Mouse (Mus musculus) forebrain, embryonic 10.5 days (tissue): ENCODE results near the gene Pls1. TPM values are rescaled to one million over a fixed set of nuclear protein-coding genes. Genes with fewer than 3 reads are reported as not detected.

Source experiments
- DNase-seq: peaks from one replicate; pipeline ENCODE4 v3.0.0-alpha.2; 2017; ENCODE audit warnings: low spot score; ENCODE audit errors: extremely low spot score
- H3K27ac ChIP-seq: fragments of 300-500 bp; sonication (generic); 2 replicates; pipeline ENCODE4 v1.5.1; 2016; ENCODE audit warnings: mild to moderate bottlenecking
- H3K27me3 ChIP-seq: fragments of 300-500 bp; sonication (generic); 2 replicates; pipeline ENCODE4 v1.6.1; 2016; ENCODE audit warnings: mild to moderate bottlenecking; ENCODE audit not compliant: poor library complexity, severe bottlenecking
- H3K36me3 ChIP-seq: fragments of 300-500 bp; sonication (generic); replicated peaks from 2 replicates; pipeline ENCODE4 v1.6.1; 2016; ENCODE audit warnings: mild to moderate bottlenecking, moderate library complexity
- H3K4me1 ChIP-seq: fragments of 300-500 bp; sonication (generic); 2 replicates; pipeline ENCODE4 v1.6.1; 2016
- H3K4me3 ChIP-seq: fragments of 300-500 bp; sonication (generic); 2 replicates; pipeline ENCODE4 v1.5.1; 2016; ENCODE audit warnings: mild to moderate bottlenecking, moderate library complexity
- H3K9me3 ChIP-seq: fragments of 300-500 bp; sonication (generic); 2 replicates; pipeline ENCODE4 v1.6.1; 2016; ENCODE audit warnings: mild to moderate bottlenecking, moderate library complexity
- WGBS: fragments of 180-500 bp; shearing (Covaris S2); methylation state at CpG from one replicate; pipeline ENCODE4 v1.1.7; 2016; 5-methylcytosine and 5-hydroxymethylcytosine counted together
- polyA plus RNA-seq: library from polyadenylated mRNA; unstranded; fragments of >200 nt; fragmentation: Nextera tagmentation; extraction: Ambion mirVana; gene quantifications from 2 replicates; pipeline ENCODE4 v1.2.1, GENCODE M21; 2016

The Pls1 gene
- polyA plus RNA-seq, 1 experiment from 2014 or later: 5.9 TPM

- Histone ChIP-seq H3K4me3 (no peak overlapping the region), H3K27me3 (no peaks in the 10 kb centered on the region), H3K27ac (no peak overlapping the region), H3K9me3 (peaks cover 5% of the 10 kb centered on the region; the same call in 1 of the 2 replicates), H3K4me1 (peaks cover 12% of the 10 kb centered on the region), H3K36me3 (no peaks in the 10 kb centered on the region)
- WGBS: 45% methylated on average over 5 of the region's 5 CpGs
- no peak for DNase-seq
These were observed 49.3 kb downstream of the Pls1 start for GRCm38 (mm10) chr9:95795844-95796243.

GRCm38 (mm10) chr9:95795077-95795784, 49.9 kb downstream of the Pls1 start:
- 74% methylated on average over 2 of the region's 2 CpGs for WGBS
- Histone ChIP-seq H3K36me3 (no peaks in the 10 kb centered on the region), H3K4me1 (peaks cover 15% of the 10 kb centered on the region), H3K27ac (0 out of 2 replicates have a peak overlapping the region, but pooled peaks have one; percentile 36), H3K9me3 (peaks cover 5% of the 10 kb centered on the region; the same call in 1 of the 2 replicates), H3K27me3 (no peaks in the 10 kb centered on the region), H3K4me3 (no peak overlapping the region)
- DNase-seq: no peak

GRCm38 (mm10) chr9:95793986-95794744, 50.9 kb downstream of the Pls1 start:
- WGBS: 91% methylated on average over 15 of the region's 15 CpGs
- Histone ChIP-seq H3K4me3 (no peak overlapping the region), H3K27ac (no peak overlapping the region), H3K9me3 (peaks cover 5% of the 10 kb centered on the region; the same call in 1 of the 2 replicates), H3K36me3 (no peaks in the 10 kb centered on the region), H3K27me3 (no peaks in the 10 kb centered on the region), H3K4me1 (peaks cover 15% of the 10 kb centered on the region)
- no peak for DNase-seq

- no peak overlapping the region for H3K27ac ChIP-seq
- no peaks in the 10 kb centered on the region for H3K9me3 ChIP-seq
- H3K27me3 ChIP-seq: no peaks in the 10 kb centered on the region
- H3K36me3 ChIP-seq: no peaks in the 10 kb centered on the region
- H3K4me1 ChIP-seq: peaks cover 8% of the 10 kb centered on the region
- WGBS: 89% methylated on average over 16 of the region's 16 CpGs
- no peak for DNase-seq
- H3K4me3 ChIP-seq: no peak overlapping the region
These were observed 60.1 kb downstream of the Pls1 start for GRCm38 (mm10) chr9:95784888-95785511.

- WGBS: 86% methylated on average over 17 of the region's 17 CpGs
- Histone ChIP-seq H3K9me3 (no peaks in the 10 kb centered on the region), H3K36me3 (no peaks in the 10 kb centered on the region), H3K4me3 (no peak overlapping the region), H3K27me3 (no peaks in the 10 kb centered on the region), H3K27ac (no peak overlapping the region), H3K4me1 (peaks cover 8% of the 10 kb centered on the region)
- no peak for DNase-seq
These were observed 61.3 kb downstream of the Pls1 start for GRCm38 (mm10) chr9:95783646-95784293.

- WGBS: 96% methylated on average over 2 of the region's 2 CpGs
- no peaks in the 10 kb centered on the region for H3K27me3 ChIP-seq
- no peak overlapping the region for H3K27ac ChIP-seq
- DNase-seq: no peak
- H3K4me1 ChIP-seq: no peaks in the 10 kb centered on the region
- no peaks in the 10 kb centered on the region for H3K36me3 ChIP-seq
- no peak overlapping the region for H3K4me3 ChIP-seq
- no peaks in the 10 kb centered on the region for H3K9me3 ChIP-seq
These were observed 73.4 kb downstream of the Pls1 start for GRCm38 (mm10) chr9:95771671-95772070.

GRCm38 (mm10) chr9:95763218-95763617, 81.9 kb downstream of the Pls1 start:
- Histone ChIP-seq H3K4me1 (no peaks in the 10 kb centered on the region), H3K27ac (no peak overlapping the region), H3K27me3 (no peaks in the 10 kb centered on the region), H3K9me3 (no peaks in the 10 kb centered on the region), H3K4me3 (no peak overlapping the region), H3K36me3 (no peaks in the 10 kb centered on the region)
- 84% methylated on average over 4 of the region's 4 CpGs for WGBS
- DNase-seq: no peak

- no peaks in the 10 kb centered on the region for H3K27me3 ChIP-seq
- DNase-seq: no peak
- 88% methylated on average over 3 of the region's 3 CpGs for WGBS
- H3K9me3 ChIP-seq: no peaks in the 10 kb centered on the region
- H3K27ac ChIP-seq: no peak overlapping the region
- H3K36me3 ChIP-seq: no peaks in the 10 kb centered on the region
- no peaks in the 10 kb centered on the region for H3K4me1 ChIP-seq
- H3K4me3 ChIP-seq: no peak overlapping the region
These were observed 82.9 kb downstream of the Pls1 start for GRCm38 (mm10) chr9:95762228-95762627.

GRCm38 (mm10) chr9:95761381-95761780, 83.7 kb downstream of the Pls1 start:
- no peak overlapping the region for H3K4me3 ChIP-seq
- WGBS: 92% methylated on average over 8 of the region's 8 CpGs
- DNase-seq: no peak
- no peaks in the 10 kb centered on the region for H3K36me3 ChIP-seq
- no peaks in the 10 kb centered on the region for H3K27me3 ChIP-seq
- H3K27ac ChIP-seq: no peak overlapping the region
- H3K9me3 ChIP-seq: no peaks in the 10 kb centered on the region
- H3K4me1 ChIP-seq: no peaks in the 10 kb centered on the region

- Histone ChIP-seq H3K9me3 (no peaks in the 10 kb centered on the region), H3K36me3 (no peaks in the 10 kb centered on the region), H3K4me3 (peak overlapping the region; percentile 91), H3K27ac (no peak overlapping the region), H3K27me3 (peaks cover 41% of the 10 kb centered on the region), H3K4me1 (peaks cover 18% of the 10 kb centered on the region)
- no peak for DNase-seq
- WGBS: 43% methylated on average over 9 of the region's 9 CpGs
These were observed 94.4 kb downstream of the Pls1 start for GRCm38 (mm10) chr9:95750746-95751145.

- H3K36me3 ChIP-seq: no peaks in the 10 kb centered on the region
- WGBS: under 1% methylated on average over 55 of the region's 56 CpGs
- H3K27ac ChIP-seq: peak within 1 kb of the TSS; percentile 89
These were observed 95.0 kb downstream of the Pls1 start, which contains the start of gene Trpc1 for GRCm38 (mm10) chr9:95750037-95750511. Gene Trpc1, minus strand, starts transcription at chr9:95750375.

GRCm38 (mm10) chr9:95749461-95749928, 95.6 kb downstream of the Pls1 start:
- peak; percentile 46 for DNase-seq
- peaks cover 41% of the 10 kb centered on the region for H3K27me3 ChIP-seq
- H3K9me3 ChIP-seq: no peaks in the 10 kb centered on the region
- peak overlapping the region; percentile 89 for H3K27ac ChIP-seq
- H3K4me3 ChIP-seq: peak overlapping the region; percentile 91
- peaks cover 22% of the 10 kb centered on the region for H3K4me1 ChIP-seq
- WGBS: under 1% methylated on average over 34 of the region's 34 CpGs
- H3K36me3 ChIP-seq: no peaks in the 10 kb centered on the region

More at GRCm38 (mm10) chr9:95750037-95750511, 95.0 kb downstream of the Pls1 start, which contains the start of gene Trpc1:
- peak; percentile 87 for DNase-seq
- Histone ChIP-seq H3K4me1 (peaks cover 22% of the 10 kb centered on the region), H3K9me3 (no peaks in the 10 kb centered on the region), H3K27me3 (peaks cover 41% of the 10 kb centered on the region), H3K4me3 (peak within 1 kb of the TSS; percentile 91)
